Mouse (Mus musculus) ovary, postnatal 36 days (tissue): Measurements from ENCODE around the gene Fpgs.

Experiments
- DNase-seq: peaks from one replicate; pipeline ENCODE4 v3.0.0; 2022; ENCODE audit warnings: low spot score, mixed read lengths

Gene Fpgs

GRCm38 (mm10) chr2:32637778-32638281 is 66.1 kb downstream of the Fpgs start:
- no peak for DNase-seq

- no peak for DNase-seq
These were observed 67.3 kb downstream of the Fpgs start for GRCm38 (mm10) chr2:32636617-32637016.

- DNase-seq: no peak
These were observed 69.5 kb downstream of the Fpgs start for GRCm38 (mm10) chr2:32634277-32635105.

GRCm38 (mm10) chr2:32633660-32634059 is 70.3 kb downstream of the Fpgs start:
- DNase-seq: no peak
